Mouse (Mus musculus): ENCODE results near the gene Zfp148. TPM values are rescaled to one million over a fixed set of nuclear protein-coding genes. Genes with fewer than 3 reads are reported as not detected.
"Not testable (repeated sequence)": the region's sequence is repeated elsewhere in the genome, so short reads cannot be mapped to it uniquely, and the experiment has no call there.

Gene Zfp148
- polyA plus RNA-seq, 1 experiment from 2014 or later, result 22.3 TPM

DNA sequence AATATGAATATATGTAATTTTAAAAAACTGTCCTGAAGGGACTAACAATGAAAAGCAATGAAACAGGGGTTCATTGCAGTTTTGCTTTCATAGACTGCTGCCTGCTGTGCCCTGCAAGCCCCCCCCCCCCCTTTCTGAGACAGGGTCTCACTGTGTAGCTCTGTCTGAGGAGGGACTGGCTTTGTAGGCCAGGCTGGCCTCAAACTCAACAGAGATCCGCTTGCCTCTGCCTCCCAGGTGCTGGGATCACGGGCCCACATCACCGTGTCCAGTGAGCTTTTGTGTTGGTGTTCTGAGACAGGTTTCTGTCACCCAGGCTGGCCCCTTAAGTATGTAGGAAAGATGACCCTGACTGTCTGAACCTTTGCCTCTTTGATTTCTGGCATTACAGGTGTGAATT, 2.9 kb downstream of the Zfp148 start:
- Histone ChIP-seq H3K9me3 (replicated peaks) (no peaks in the 10 kb centered on the region), H3K27me3 (replicated peaks) (no peaks in the 10 kb centered on the region), H3K36me3 (peaks cover 4% of the 10 kb centered on the region; the same call in 1 of the 2 replicates), H3K4me2 (no peak overlapping the region), H3K9ac (no peak overlapping the region), H3K4me1 (peaks cover 48% of the 10 kb centered on the region), H3K4me3 (no peak overlapping the region), H3K27ac (no peak overlapping the region)
- 74% methylated on average over 3 of the region's 3 CpGs for WGBS (ENCODE audit: insufficient replicate concordance)
- ATAC-seq, result no peak

DNA sequence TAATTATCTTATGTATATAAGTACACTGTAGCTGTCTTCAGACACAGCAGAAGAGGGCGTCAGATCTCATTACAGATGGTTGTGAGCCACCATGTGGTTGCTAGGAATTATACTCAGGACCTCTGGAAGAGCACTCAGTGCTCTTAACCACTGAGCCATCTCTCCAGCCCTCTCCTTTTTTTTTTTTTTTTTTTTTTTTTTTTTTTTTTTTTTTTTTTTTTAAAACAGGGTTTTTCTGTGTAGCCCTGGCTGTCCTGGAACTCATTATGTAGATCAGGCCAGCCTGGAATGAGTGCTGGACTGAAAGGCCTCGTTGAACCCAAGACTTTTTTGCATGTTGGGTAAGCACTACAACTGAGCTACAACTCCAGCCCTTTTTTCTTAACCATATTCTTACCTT, 3.4 kb downstream of the Zfp148 start:
- not testable (repeated sequence) for H3K9ac ChIP-seq; H3K27ac ChIP-seq; H3K4me3 ChIP-seq; H3K4me2 ChIP-seq; H3K27me3 ChIP-seq (replicated peaks); H3K36me3 ChIP-seq; ATAC-seq; H3K9me3 ChIP-seq (replicated peaks)
- WGBS (ENCODE audit: insufficient replicate concordance), result 73% methylated on average over 2 of the region's 2 CpGs
- peaks cover 43% of the 10 kb centered on the region for H3K4me1 ChIP-seq

DNA sequence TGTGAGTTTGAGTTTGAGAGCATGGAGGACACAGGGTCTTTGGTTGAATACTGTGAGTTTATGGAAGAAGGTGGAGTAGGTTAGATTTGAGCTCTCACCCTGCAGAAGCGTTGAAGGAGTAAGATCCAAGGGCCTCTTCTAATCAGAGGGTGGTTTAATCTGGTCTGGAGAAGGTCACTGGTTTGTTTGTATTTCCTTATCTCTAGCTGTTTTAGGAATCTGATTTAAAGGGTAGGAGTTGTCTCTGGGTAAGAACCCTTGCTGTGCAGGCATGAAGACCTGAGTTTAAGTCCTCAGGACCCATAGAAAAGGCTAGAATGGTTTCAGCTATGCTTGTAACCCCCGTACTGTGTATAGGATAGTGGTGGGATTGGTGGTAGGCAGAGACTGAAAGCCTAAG, 6.4 kb downstream of the Zfp148 start:
- WGBS (ENCODE audit: insufficient replicate concordance), result 72% methylated on average over 2 of the region's 2 CpGs
- Histone ChIP-seq H3K9ac (no peak overlapping the region), H3K4me1 (peaks cover 27% of the 10 kb centered on the region), H3K36me3 (peaks cover 4% of the 10 kb centered on the region; the same call in 1 of the 2 replicates), H3K27ac (no peak overlapping the region), H3K9me3 (replicated peaks) (no peaks in the 10 kb centered on the region), H3K27me3 (replicated peaks) (no peaks in the 10 kb centered on the region), H3K4me2 (no peak overlapping the region), H3K4me3 (no peak overlapping the region)
- no peak for ATAC-seq

DNA sequence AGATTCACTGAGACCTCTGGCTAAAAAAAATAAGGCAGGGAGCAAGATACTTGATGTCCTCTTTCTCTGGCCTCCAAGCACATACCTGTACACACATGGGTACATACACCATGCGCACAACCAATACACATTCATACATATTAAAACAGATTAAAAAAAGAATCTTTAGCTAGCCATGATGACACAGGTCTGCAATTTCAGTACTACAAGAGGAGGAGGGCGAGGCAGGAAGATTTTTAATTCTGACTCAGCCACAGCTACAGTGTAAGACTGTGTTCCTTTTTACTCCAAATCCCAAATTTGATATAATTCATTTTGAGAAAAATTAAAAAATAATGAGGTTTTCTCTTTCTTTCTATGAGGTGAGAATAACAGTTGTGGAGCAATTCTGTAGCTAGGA, 6.8 kb downstream of the Zfp148 start:
- H3K4me2 ChIP-seq, result no peak overlapping the region
- no peaks in the 10 kb centered on the region for H3K9me3 ChIP-seq (replicated peaks)
- peaks cover 4% of the 10 kb centered on the region; the same call in 1 of the 2 replicates for H3K36me3 ChIP-seq
- no peak overlapping the region for H3K9ac ChIP-seq
- no peak overlapping the region for H3K27ac ChIP-seq
- 79% methylated on average over 2 of the region's 2 CpGs for WGBS (ENCODE audit: insufficient replicate concordance)
- no peaks in the 10 kb centered on the region for H3K27me3 ChIP-seq (replicated peaks)
- ATAC-seq, result no peak
- H3K4me1 ChIP-seq, result peaks cover 23% of the 10 kb centered on the region
- no peak overlapping the region for H3K4me3 ChIP-seq

DNA sequence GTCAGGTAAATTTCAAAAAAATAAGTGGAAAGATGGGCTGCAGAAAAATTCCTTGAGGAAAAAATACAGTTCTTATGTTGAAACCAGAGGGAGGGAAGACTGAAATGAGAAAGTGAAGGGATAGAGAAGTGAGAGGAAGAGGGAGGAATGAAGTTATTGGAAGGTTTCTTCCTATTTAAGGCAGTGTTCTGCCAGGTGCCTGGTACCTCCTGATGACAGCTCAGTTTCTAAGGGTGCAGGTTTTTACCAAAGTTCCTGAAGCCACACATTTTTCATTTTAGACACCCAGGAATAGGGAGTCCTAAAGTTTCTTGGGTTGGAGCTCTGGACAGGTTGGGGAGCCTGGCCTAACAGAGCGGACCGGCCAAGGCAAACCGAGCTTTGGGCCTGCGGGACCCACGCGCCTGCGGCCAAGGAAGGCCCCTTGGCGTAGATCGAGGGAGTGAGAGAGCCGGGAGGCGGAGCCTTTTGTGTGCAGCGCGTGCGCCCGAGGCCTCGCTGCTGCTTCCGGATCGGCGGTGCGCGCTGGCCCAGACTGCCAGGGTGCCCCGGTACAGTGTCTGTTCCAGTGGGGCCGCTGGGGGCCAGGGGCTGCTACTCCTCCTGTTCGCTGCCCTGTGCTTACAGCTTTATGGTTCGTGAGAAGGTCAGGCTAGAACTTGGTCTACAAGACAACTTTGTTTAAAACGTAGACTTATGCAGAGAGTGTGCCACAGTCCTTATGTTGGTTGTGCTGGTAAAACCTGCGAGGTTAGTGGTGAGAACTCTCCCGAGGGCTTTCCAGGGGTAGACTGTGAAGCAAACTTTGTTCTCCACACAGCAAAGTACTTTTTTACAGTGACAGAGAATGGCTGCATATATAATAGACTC, 19.5 kb downstream of the Zfp148 start:
- Histone ChIP-seq H3K4me2 (peak overlapping the region; percentile 90), H3K9me3 (replicated peaks) (no peaks in the 10 kb centered on the region), H3K27ac (peak overlapping the region; percentile 82), H3K4me1 (peaks cover 61% of the 10 kb centered on the region), H3K36me3 (peaks cover 2% of the 10 kb centered on the region; the same call in 1 of the 2 replicates), H3K4me3 (peak overlapping the region; percentile 63), H3K9ac (peak overlapping the region; percentile 76), H3K27me3 (replicated peaks) (no peaks in the 10 kb centered on the region)
- peak; percentile 93 for ATAC-seq
- under 1% methylated on average over 28 of the region's 28 CpGs for WGBS (ENCODE audit: insufficient replicate concordance)

DNA sequence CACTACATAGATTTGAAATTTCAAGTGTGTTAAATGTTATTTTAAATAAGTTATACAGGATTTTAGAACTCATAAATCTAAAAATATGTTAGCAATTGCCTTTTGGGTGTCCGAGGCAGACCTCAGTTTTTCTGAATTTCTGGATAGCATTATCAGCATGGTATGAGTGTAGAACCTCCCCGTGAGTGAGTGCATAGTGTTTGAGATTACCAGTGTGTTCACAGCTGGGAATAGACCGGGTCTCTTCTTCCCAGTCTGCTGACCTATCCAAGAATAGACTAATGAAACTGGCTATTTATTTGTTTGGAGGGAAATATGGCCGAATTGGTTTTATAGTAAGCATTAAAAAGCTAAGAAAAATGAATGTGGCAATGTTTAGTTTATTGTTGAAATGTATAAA, 20.3 kb downstream of the Zfp148 start:
- Histone ChIP-seq H3K27ac (0 out of 2 replicates have a peak overlapping the region, but pooled peaks have one; percentile 50), H3K9ac (no peak overlapping the region), H3K9me3 (replicated peaks) (no peaks in the 10 kb centered on the region), H3K4me3 (peak overlapping the region; percentile 15; the same call in 1 of the 2 replicates), H3K4me1 (peaks cover 66% of the 10 kb centered on the region), H3K27me3 (replicated peaks) (no peaks in the 10 kb centered on the region), H3K4me2 (peak overlapping the region; percentile 90), H3K36me3 (peaks cover 2% of the 10 kb centered on the region; the same call in 1 of the 2 replicates)
- ATAC-seq, result peak; percentile 75
- WGBS (ENCODE audit: insufficient replicate concordance), result 24% methylated on average over 4 of the region's 4 CpGs

DNA sequence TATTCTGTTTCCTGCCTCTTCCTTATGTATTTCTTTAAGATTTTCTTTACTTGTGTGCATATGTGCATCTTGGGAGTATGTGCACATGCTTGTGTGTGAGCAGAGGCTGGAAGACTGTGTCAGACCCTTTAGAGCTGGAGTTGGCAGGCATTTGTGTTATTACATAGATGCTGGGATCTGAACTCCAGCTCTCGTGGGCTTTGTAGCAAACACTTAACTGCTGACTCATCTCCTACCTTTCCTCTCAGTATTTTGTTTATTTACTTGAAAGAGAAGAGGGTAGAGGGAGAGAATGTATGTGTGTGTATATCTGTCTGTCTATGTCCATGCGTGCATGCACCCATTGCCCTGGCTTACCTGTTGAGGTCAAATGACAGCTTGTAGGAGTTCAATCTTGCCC, 22.6 kb downstream of the Zfp148 start:
- H3K4me3 ChIP-seq, result no peak overlapping the region
- H3K27me3 ChIP-seq (replicated peaks), result no peaks in the 10 kb centered on the region
- H3K9me3 ChIP-seq (replicated peaks), result no peaks in the 10 kb centered on the region
- no peak for ATAC-seq
- peaks cover 2% of the 10 kb centered on the region; the same call in 1 of the 2 replicates for H3K36me3 ChIP-seq
- peak overlapping the region; percentile 5; the same call in 1 of the 2 replicates for H3K27ac ChIP-seq
- no peak overlapping the region for H3K9ac ChIP-seq
- no peak overlapping the region for H3K4me2 ChIP-seq
- 64% methylated on average over 2 of the region's 2 CpGs for WGBS (ENCODE audit: insufficient replicate concordance)
- peaks cover 57% of the 10 kb centered on the region for H3K4me1 ChIP-seq

DNA sequence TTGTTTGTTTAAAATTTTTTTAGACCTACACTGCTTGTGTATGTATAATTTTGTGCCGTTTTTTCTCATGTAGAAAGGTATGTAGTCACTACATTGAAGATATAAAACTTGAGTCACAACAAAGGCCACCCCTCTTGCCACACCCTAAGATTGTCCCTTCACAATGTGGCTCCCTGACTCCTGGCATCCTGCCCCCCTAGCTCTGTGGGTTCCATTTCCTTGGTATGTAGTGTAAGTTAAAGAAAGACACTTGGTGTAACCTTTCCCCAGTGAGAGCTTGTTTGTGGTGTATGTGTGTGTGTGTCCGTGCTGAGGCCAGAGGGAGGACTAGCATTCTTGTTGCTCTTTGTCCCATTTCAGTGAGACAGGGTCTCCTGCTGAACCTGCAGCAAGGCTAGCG, 23.4 kb downstream of the Zfp148 start:
- H3K9me3 ChIP-seq (replicated peaks), result no peaks in the 10 kb centered on the region
- no peak overlapping the region for H3K9ac ChIP-seq
- no peak overlapping the region for H3K4me3 ChIP-seq
- H3K4me1 ChIP-seq, result peaks cover 61% of the 10 kb centered on the region
- H3K36me3 ChIP-seq, result peaks cover 2% of the 10 kb centered on the region; the same call in 1 of the 2 replicates
- no peak overlapping the region for H3K27ac ChIP-seq
- ATAC-seq, result no peak
- H3K27me3 ChIP-seq (replicated peaks), result no peaks in the 10 kb centered on the region
- 76% methylated on average over 3 of the region's 3 CpGs for WGBS (ENCODE audit: insufficient replicate concordance)
- no peak overlapping the region for H3K4me2 ChIP-seq

DNA sequence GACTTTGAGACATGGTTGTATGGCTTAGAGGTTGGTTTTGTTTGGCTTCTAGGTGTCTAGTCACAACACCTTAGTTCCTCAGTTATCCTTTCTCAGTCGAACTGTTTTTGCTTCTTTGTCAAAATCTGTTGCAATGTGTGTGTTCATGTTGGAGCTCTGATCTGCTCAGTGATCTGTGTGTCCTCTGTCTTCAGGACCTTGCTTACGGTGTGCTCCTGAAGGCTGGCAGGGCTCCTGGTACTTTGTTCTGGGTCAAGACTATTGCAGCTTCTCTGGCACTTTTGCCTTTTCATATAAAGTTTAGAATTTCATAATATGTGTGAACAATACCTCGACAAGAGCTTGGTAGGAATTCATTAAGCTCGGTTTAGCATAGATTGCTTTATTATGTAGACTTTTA, 24.9 kb downstream of the Zfp148 start:
- H3K36me3 ChIP-seq, result peaks cover 2% of the 10 kb centered on the region; the same call in 1 of the 2 replicates
- H3K9me3 ChIP-seq (replicated peaks), result no peaks in the 10 kb centered on the region
- no peak overlapping the region for H3K27ac ChIP-seq
- H3K4me2 ChIP-seq, result no peak overlapping the region
- no peak for ATAC-seq
- H3K4me1 ChIP-seq, result peaks cover 56% of the 10 kb centered on the region
- no peak overlapping the region for H3K9ac ChIP-seq
- no peaks in the 10 kb centered on the region for H3K27me3 ChIP-seq (replicated peaks)
- 73% methylated on average over 4 of the region's 4 CpGs for WGBS (ENCODE audit: insufficient replicate concordance)
- no peak overlapping the region for H3K4me3 ChIP-seq

DNA sequence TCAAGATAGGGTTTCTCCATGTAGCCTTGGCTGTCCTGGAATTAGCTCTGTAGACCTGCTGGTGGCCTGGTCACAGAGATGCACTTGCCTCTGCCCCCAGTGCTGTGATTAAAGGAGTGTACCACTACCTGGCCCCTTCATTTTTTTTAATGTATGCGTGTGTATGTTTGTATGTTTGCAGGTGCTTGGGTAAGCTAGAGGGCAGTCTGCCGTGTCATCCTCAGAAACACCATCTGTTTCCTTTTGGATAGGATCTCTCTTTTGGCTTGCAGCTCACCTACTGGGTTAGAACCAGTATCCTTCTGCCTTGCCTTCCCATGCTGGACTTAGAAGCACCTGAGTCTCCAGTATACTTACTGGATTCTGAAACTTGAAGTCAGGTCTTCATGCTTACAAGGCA, 29.5 kb downstream of the Zfp148 start:
- no peak overlapping the region for H3K9ac ChIP-seq
- no peak overlapping the region for H3K4me3 ChIP-seq
- H3K4me2 ChIP-seq, result no peak overlapping the region
- no peaks in the 10 kb centered on the region for H3K9me3 ChIP-seq (replicated peaks)
- H3K36me3 ChIP-seq, result no peaks in the 10 kb centered on the region
- H3K27ac ChIP-seq, result no peak overlapping the region
- WGBS (ENCODE audit: insufficient replicate concordance), result 53% methylated on average over 2 of the region's 2 CpGs
- H3K4me1 ChIP-seq, result peaks cover 47% of the 10 kb centered on the region
- no peaks in the 10 kb centered on the region for H3K27me3 ChIP-seq (replicated peaks)
- ATAC-seq, result no peak

DNA sequence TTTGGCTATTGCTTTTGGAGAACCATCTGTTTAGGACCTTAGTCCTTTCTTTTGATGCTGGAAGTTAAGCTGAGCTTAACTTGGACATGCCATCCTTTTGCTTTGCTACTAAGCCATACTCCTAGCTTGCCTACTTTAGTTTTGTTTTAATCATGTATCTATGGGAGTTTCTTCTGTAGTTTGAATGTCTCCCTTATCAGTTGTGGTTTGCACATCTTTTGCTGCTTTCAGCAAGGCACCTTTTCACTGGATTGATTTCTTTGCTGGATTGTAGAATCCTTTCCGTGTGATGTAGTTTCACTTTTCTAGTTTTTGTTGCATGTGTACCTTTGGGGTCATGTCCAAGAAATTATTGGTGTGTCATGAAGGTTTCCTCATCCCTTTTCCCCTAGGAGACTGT, 30.0 kb downstream of the Zfp148 start:
- peaks cover 47% of the 10 kb centered on the region for H3K4me1 ChIP-seq
- no peak overlapping the region for H3K4me2 ChIP-seq
- no peak for ATAC-seq
- 36% methylated on average over 1 of the region's 1 CpGs for WGBS (ENCODE audit: insufficient replicate concordance)
- no peaks in the 10 kb centered on the region for H3K9me3 ChIP-seq (replicated peaks)
- no peaks in the 10 kb centered on the region for H3K27me3 ChIP-seq (replicated peaks)
- H3K36me3 ChIP-seq, result no peaks in the 10 kb centered on the region
- no peak overlapping the region for H3K27ac ChIP-seq
- H3K9ac ChIP-seq, result no peak overlapping the region
- H3K4me3 ChIP-seq, result no peak overlapping the region

DNA sequence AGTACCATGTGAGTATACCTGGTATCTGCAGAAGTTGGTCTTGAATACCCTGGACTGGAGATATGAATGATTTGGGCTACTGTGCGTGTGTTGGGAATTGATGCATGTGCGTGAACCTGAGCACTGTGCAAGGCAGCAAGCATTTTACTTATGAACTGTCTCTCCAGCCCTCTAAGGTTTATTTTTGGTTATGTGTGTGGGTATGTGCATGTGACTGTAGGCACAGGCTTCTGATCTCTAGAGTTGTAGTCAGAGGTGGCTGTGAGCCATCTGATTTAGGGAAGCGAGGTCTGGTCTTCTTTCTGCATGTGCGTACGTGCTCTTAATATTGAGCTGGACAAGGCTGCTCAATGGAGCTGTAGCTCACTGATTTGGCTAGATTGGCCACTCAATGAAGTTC, 33.6 kb downstream of the Zfp148 start:
- 88% methylated on average over 5 of the region's 5 CpGs for WGBS (ENCODE audit: insufficient replicate concordance)
- Histone ChIP-seq H3K27me3 (replicated peaks) (no peaks in the 10 kb centered on the region), H3K9me3 (replicated peaks) (no peaks in the 10 kb centered on the region), H3K4me3 (no peak overlapping the region), H3K4me2 (no peak overlapping the region), H3K36me3 (no peaks in the 10 kb centered on the region), H3K9ac (no peak overlapping the region), H3K4me1 (peaks cover 52% of the 10 kb centered on the region), H3K27ac (no peak overlapping the region)
- no peak for ATAC-seq

Measured in liver, embryonic 12.5 days (tissue).